Mouse (Mus musculus): ENCODE measurements around the gene Olfr1058.
"Not testable (repeated sequence)": the region's sequence is repeated elsewhere in the genome, so short reads cannot be mapped to it uniquely, and the experiment has no call there.

Olfr1058 gene

GRCm38 (mm10) chr2:86388461-86388860, at the start of gene Olfr1058:
Olfr1058 (minus strand) TSS chr2:86388561.
- DNase-seq (ENCODE audit: low spot score in 2 of 2): not testable (repeated sequence)

GRCm38 (mm10) chr2:86428511-86428910, 40.1 kb upstream of the Olfr1058 start:
- DNase-seq (ENCODE audit: low spot score in 2 of 2): not testable (repeated sequence)

- DNase-seq (ENCODE audit: low spot score in 2 of 2): not testable (repeated sequence)
These were observed 38.3 kb upstream of the Olfr1058 start, which contains the start of gene Olfr1062 for GRCm38 (mm10) chr2:86426649-86427048. Olfr1062 (minus strand) TSS chr2:86426749.

GRCm38 (mm10) chr2:86413950-86414349, 25.6 kb upstream of the Olfr1058 start, which contains the start of gene Olfr1061:
Olfr1061 (minus strand) TSS chr2:86414050.
- no peak for DNase-seq (ENCODE audit: low spot score in 2 of 2)

GRCm38 (mm10) chr2:86395114-86395513, 6.8 kb upstream of the Olfr1058 start:
- DNase-seq (ENCODE audit: low spot score in 2 of 2): no peak

- DNase-seq (ENCODE audit: low spot score in 2 of 2): no peak
These were observed 10.1 kb downstream of the Olfr1058 start, which contains the start of gene Olfr1057 for GRCm38 (mm10) chr2:86378293-86378692. Olfr1057 (minus strand) TSS chr2:86378393.

GRCm38 (mm10) chr2:86366342-86366741, 22.0 kb downstream of the Olfr1058 start:
- DNase-seq (ENCODE audit: low spot score in 2 of 2): not testable (repeated sequence)

GRCm38 (mm10) chr2:86362369-86362768, 26.0 kb downstream of the Olfr1058 start, which contains the start of gene Olfr1056:
Olfr1056 (minus strand) TSS chr2:86362469.
- no peak for DNase-seq (ENCODE audit: low spot score in 2 of 2)

GRCm38 (mm10) chr2:86351751-86352150, 36.6 kb downstream of the Olfr1058 start:
- DNase-seq (ENCODE audit: low spot score in 2 of 2): not testable (repeated sequence)

- no peak for DNase-seq (ENCODE audit: low spot score in 2 of 2)
These were observed 38.2 kb downstream of the Olfr1058 start, which contains the start of gene Olfr1055 for GRCm38 (mm10) chr2:86350184-86350583. Olfr1055 (minus strand) TSS chr2:86350284.

- no peak for DNase-seq (ENCODE audit: low spot score in 2 of 2)
These were observed 53.0 kb downstream of the Olfr1058 start, which contains the start of gene Olfr1054 for GRCm38 (mm10) chr2:86335333-86335732. Olfr1054 (minus strand) TSS chr2:86335433.

All from right cerebral cortex, postnatal 36 days (tissue).